Mouse (Mus musculus) erythroblast, embryonic 14.5 days (primary cell): ENCODE measurements around the gene Cdk6. TPM values are rescaled to one million over a fixed set of nuclear protein-coding genes. Genes with fewer than 3 reads are reported as not detected.

Experiments used
- H3K27me3 ChIP-seq: 2 replicates; pipeline ENCODE4 v1.6.1; 2012; ENCODE audit warnings: inconsistent platforms; ENCODE audit not compliant: control insufficient read depth
- H3K36me3 ChIP-seq: 2 replicates; pipeline ENCODE4 v1.6.1; 2012; ENCODE audit warnings: mild to moderate bottlenecking, inconsistent platforms; ENCODE audit not compliant: control insufficient read depth
- H3K4me1 ChIP-seq: 2 replicates; pipeline ENCODE4 v1.6.1; 2012; ENCODE audit warnings: inconsistent platforms; ENCODE audit not compliant: control insufficient read depth
- H3K4me3 ChIP-seq: replicated peaks from 2 replicates; pipeline ENCODE3; 2012; ENCODE audit warnings: moderate library complexity, mild to moderate bottlenecking, inconsistent platforms
- H3K9me3 ChIP-seq: 2 replicates; pipeline ENCODE4 v1.6.1; 2012; ENCODE audit warnings: low read length, inconsistent platforms, mixed read lengths; ENCODE audit not compliant: control insufficient read depth
- GATA1 ChIP-seq: IDR thresholded peaks from 2 replicates; pipeline ENCODE4 v1.6.1; 2012; ENCODE audit warnings: low read length, inconsistent platforms, mixed read lengths
- TAL1 ChIP-seq: IDR thresholded peaks from 3 replicates; pipeline ENCODE4 v1.6.1; 2012; ENCODE audit warnings: low read length, inconsistent platforms, mixed read lengths
- polyA plus RNA-seq: library from polyadenylated mRNA; stranded (reverse); fragments of >175 nt; gene quantifications from 2 replicates; pipeline ENCODE4 v1.2.3, GENCODE M21; 2012

The Cdk6 gene
- polyA plus RNA-seq, 1 experiment: 0.03 TPM

GRCm38 (mm10) chr5:3574825-3575224 lies 233.5 kb downstream of the Cdk6 start:
- peaks cover 98% of the 10 kb centered on the region for H3K36me3 ChIP-seq
- no peaks in the 10 kb centered on the region for H3K27me3 ChIP-seq
- H3K9me3 ChIP-seq: peaks cover 3% of the 10 kb centered on the region; the same call in 1 of the 2 replicates
- TF ChIP-seq TAL1 (no peak), GATA1 (no peak)
- H3K4me1 ChIP-seq: no peaks in the 10 kb centered on the region
- H3K4me3 ChIP-seq: no peak overlapping the region

- H3K4me1 ChIP-seq: no peaks in the 10 kb centered on the region
- no peak for TF ChIP-seq GATA1
- TF ChIP-seq TAL1: no peak
- H3K36me3 ChIP-seq: peaks cover 98% of the 10 kb centered on the region
- H3K9me3 ChIP-seq: peaks cover 3% of the 10 kb centered on the region; the same call in 1 of the 2 replicates
- no peaks in the 10 kb centered on the region for H3K27me3 ChIP-seq
- no peak overlapping the region for H3K4me3 ChIP-seq
These were observed 236.7 kb downstream of the Cdk6 start for GRCm38 (mm10) chr5:3577939-3578338.

GRCm38 (mm10) chr5:3579066-3579465 lies 237.8 kb downstream of the Cdk6 start:
- no peak for TF ChIP-seq GATA1
- TF ChIP-seq TAL1: no peak
- H3K4me3 ChIP-seq: no peak overlapping the region
- peaks cover 98% of the 10 kb centered on the region for H3K36me3 ChIP-seq
- no peaks in the 10 kb centered on the region for H3K27me3 ChIP-seq
- H3K4me1 ChIP-seq: no peaks in the 10 kb centered on the region
- H3K9me3 ChIP-seq: peaks cover 3% of the 10 kb centered on the region; the same call in 1 of the 2 replicates

Other genes starting within 250 kb of the Cdk6 start
- gene Fam133b, start 202.3 kb downstream of the Cdk6 start, polyA plus RNA-seq: 2.2 and 2.6 TPM in 2 replicates
- gene 1700109H08Rik, start 230.1 kb downstream of the Cdk6 start, polyA plus RNA-seq: 0.02 and 0.08 TPM in 2 replicates